Mouse (Mus musculus) lung, postnatal 0 days (tissue): Measurements from ENCODE around the gene Babam2.

Experiments
- CTCF ChIP-seq: IDR thresholded peaks from 2 replicates; pipeline ENCODE4 v1.5.1; 2016; ENCODE audit warnings: antibody characterized with exemption, mild to moderate bottlenecking
- EP300 ChIP-seq: IDR thresholded peaks from 2 replicates; pipeline ENCODE4 v1.6.1; 2016; ENCODE audit warnings: antibody characterized with exemption, mild to moderate bottlenecking, control low read depth

DNA sequence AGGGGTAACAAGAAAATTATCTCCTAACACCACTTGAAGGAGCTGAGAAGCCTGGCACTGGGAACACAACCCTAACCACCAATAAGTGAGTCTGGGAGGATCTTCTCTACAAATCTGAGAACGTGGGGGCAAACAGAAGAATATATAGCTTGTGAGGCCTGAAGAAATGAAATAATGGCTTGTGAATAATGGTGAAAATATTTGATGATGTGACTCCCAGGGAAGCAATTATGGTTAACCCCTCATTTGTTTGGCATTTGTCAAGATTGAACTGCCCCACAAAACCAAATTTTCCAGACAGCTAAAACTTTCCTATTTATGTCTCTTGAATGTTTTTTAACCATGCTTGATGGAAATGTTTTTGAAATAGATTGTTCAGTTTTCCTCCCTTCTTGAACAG is 354.4 kb downstream of the Babam2 start:
- TF ChIP-seq CTCF (no peak), EP300 (no peak)
